Mouse (Mus musculus) CH12.LX (cell line): Measurements from ENCODE around the gene Cldn2.

Experiments used
- CTCF ChIP-seq, 2 experiments: IDR thresholded peaks in 1 of 2; conservative IDR thresholded peaks in 1 of 2; 2 replicates each; pipeline ENCODE4 v1.5.1; 2011 to 2012; ENCODE audit warnings: low read depth in 2 of 2, low read length in 2 of 2, improper control_type of control experiment in 1 of 2, inconsistent platforms in 1 of 2, mild to moderate bottlenecking in 1 of 2, moderate library complexity in 1 of 2
- E2F4 ChIP-seq: IDR thresholded peaks from 2 replicates; pipeline ENCODE4 v1.6.1; 2011; ENCODE audit warnings: low read depth, low read length, improper control_type of control experiment; ENCODE audit not compliant: insufficient replicate concordance
- GABPA ChIP-seq: IDR thresholded peaks from 2 replicates; pipeline ENCODE4 v1.6.1; 2012; ENCODE audit warnings: low read depth, low read length, improper control_type of control experiment, inconsistent platforms; ENCODE audit not compliant: insufficient replicate concordance
- HCFC1 ChIP-seq: IDR thresholded peaks from 2 replicates; pipeline ENCODE4 v1.6.1; 2012; ENCODE audit warnings: low read depth, mild to moderate bottlenecking, inconsistent platforms, low read length, improper control_type of control experiment
- MAFK ChIP-seq: IDR thresholded peaks from 2 replicates; pipeline ENCODE4 v1.6.1; 2011; ENCODE audit warnings: low read length, improper control_type of control experiment; ENCODE audit not compliant: insufficient replicate concordance
- PAX5 ChIP-seq: IDR thresholded peaks from 2 replicates; pipeline ENCODE4 v1.6.1; 2012; ENCODE audit warnings: low read length, inconsistent platforms, mixed read lengths
- POLR2A ChIP-seq: IDR thresholded peaks from 2 replicates; pipeline ENCODE4 v1.6.1; 2011; ENCODE audit warnings: low read depth, mild to moderate bottlenecking, improper control_type of control experiment, low read length
- RCOR1 ChIP-seq: conservative IDR thresholded peaks from 2 replicates; pipeline ENCODE4 v1.6.1; 2012; ENCODE audit warnings: low read depth, mild to moderate bottlenecking, inconsistent platforms, low read length, improper control_type of control experiment
- SMC3 ChIP-seq: IDR thresholded peaks from 2 replicates; pipeline ENCODE4 v1.6.1; 2011; ENCODE audit warnings: low read depth, low read length, improper control_type of control experiment
- ZMIZ1 ChIP-seq: IDR thresholded peaks from 2 replicates; pipeline ENCODE4 v1.6.1; 2012; ENCODE audit warnings: low read depth, mild to moderate bottlenecking, inconsistent platforms, low read length, improper control_type of control experiment

DNA sequence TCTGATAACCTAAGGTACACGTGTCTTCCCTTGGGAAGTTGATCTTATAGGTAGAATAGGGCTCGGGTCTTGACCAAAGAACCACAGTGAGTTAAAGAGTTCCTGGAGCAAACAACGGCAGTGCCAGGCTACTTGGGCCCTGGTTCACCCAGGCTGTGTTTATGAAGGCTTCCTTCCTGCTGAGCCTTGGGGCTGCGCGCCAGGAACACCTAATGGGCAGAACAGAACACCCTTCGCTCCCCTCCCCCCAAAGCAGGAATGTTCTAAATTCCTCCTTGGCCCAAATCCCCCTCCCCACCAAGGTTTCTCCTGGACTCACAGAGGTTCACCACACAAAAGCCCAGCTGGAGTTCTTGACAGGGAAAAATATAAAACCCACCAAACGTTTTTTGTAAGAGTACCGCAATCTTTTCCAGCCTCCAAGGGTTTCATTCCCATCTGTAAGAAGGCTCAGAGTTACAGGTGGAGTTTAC lies at the start of gene Cldn2:
- TF ChIP-seq CTCF (conservative IDR thresholded peaks at IDR 0.05 in 1 of 2, IDR thresholded peaks at IDR 0.05 in 1 of 2; ENCODE audit: low read depth in 2 of 2, low read length in 2 of 2) (no peak), POLR2A (no peak), GABPA (no peak), MAFK (no peak), PAX5 (no peak), HCFC1 (no peak), SMC3 (no peak), E2F4 (no peak), RCOR1 (no peak), ZMIZ1 (no peak)
